Mouse (Mus musculus) right cerebral cortex, postnatal 36 days (tissue): Measurements from ENCODE around the gene Rgs7.

Experiments
- DNase-seq, 2 experiments: peaks; one replicate each; pipeline ENCODE4 v3.0.0; 2022; ENCODE audit warnings: low spot score in 2 of 2, mixed read lengths in 1 of 2

Rgs7 gene

GRCm38 (mm10) chr1:175178733-175179132 is 313.6 kb downstream of the Rgs7 start:
- no peak for DNase-seq

GRCm38 (mm10) chr1:175174918-175175675 is 317.2 kb downstream of the Rgs7 start:
- DNase-seq, result no peak

GRCm38 (mm10) chr1:175155469-175155868 is 336.8 kb downstream of the Rgs7 start:
- DNase-seq, result no peak

GRCm38 (mm10) chr1:175143051-175143450 is 349.2 kb downstream of the Rgs7 start:
- peak in 1 of 2 experiments; percentile 71 for DNase-seq

- no peak for DNase-seq
Measured at GRCm38 (mm10) chr1:175128525-175128924, 363.8 kb downstream of the Rgs7 start.

GRCm38 (mm10) chr1:175124416-175124815 is 367.9 kb downstream of the Rgs7 start:
- no peak for DNase-seq

GRCm38 (mm10) chr1:175118904-175119555 is 373.3 kb downstream of the Rgs7 start:
- DNase-seq, result no peak

- DNase-seq, result peak in 1 of 2 experiments; percentile 53
Measured at GRCm38 (mm10) chr1:175108270-175108860, 383.9 kb downstream of the Rgs7 start.

GRCm38 (mm10) chr1:175106315-175106714 is 386.0 kb downstream of the Rgs7 start:
- DNase-seq, result no peak

- no peak for DNase-seq
Measured at GRCm38 (mm10) chr1:175105426-175105825, 386.9 kb downstream of the Rgs7 start.

GRCm38 (mm10) chr1:175097014-175097413 is 395.3 kb downstream of the Rgs7 start:
- DNase-seq, result no peak

- no peak for DNase-seq
Measured at GRCm38 (mm10) chr1:175082104-175082503, 410.2 kb downstream of the Rgs7 start.

GRCm38 (mm10) chr1:175079819-175080608 is 412.3 kb downstream of the Rgs7 start:
- DNase-seq, result no peak

GRCm38 (mm10) chr1:175073500-175074232 is 418.6 kb downstream of the Rgs7 start:
- DNase-seq, result no peak

GRCm38 (mm10) chr1:175069758-175070290 is 422.5 kb downstream of the Rgs7 start:
- DNase-seq, result peak in 1 of 2 experiments; percentile 30

- no peak for DNase-seq
Measured at GRCm38 (mm10) chr1:175049121-175049520, 443.2 kb downstream of the Rgs7 start.

GRCm38 (mm10) chr1:175041167-175041817 is 451.0 kb downstream of the Rgs7 start:
- no peak for DNase-seq

- DNase-seq, result no peak
Measured at GRCm38 (mm10) chr1:175040038-175040437, 452.3 kb downstream of the Rgs7 start.

- no peak for DNase-seq
Measured at GRCm38 (mm10) chr1:175039567-175039966, 452.7 kb downstream of the Rgs7 start.

GRCm38 (mm10) chr1:175035461-175035860 is 456.8 kb downstream of the Rgs7 start:
- DNase-seq, result no peak
